Mouse (Mus musculus) neural tube, embryonic 15.5 days (tissue): ENCODE data around the gene Bves. TPM values are rescaled to one million over a fixed set of nuclear protein-coding genes. Genes with fewer than 3 reads are reported as not detected.
A peak's percentile ranks its signal among the peaks of the same experiment; 100 is the strongest.
"Not testable (repeated sequence)": the region's sequence is repeated elsewhere in the genome, so short reads cannot be mapped to it uniquely, and the experiment has no call there.

Experiments
- ATAC-seq: fragments of 200-750 bp; cut with Nextera tagmentation; 2 replicates; pipeline ENCODE4 v1.8.0; 2017; ENCODE audit warnings: mild to moderate bottlenecking, moderate TSS enrichment, moderate library complexity; ENCODE audit not compliant: low FRiP score
- H3K27ac ChIP-seq: fragments of 300-500 bp; sonication (generic); replicated peaks from 2 replicates; pipeline ENCODE4 v1.5.1; 2015; ENCODE audit warnings: mild to moderate bottlenecking, inconsistent platforms
- H3K27me3 ChIP-seq: fragments of 300-500 bp; sonication (generic); replicated peaks from 2 replicates; pipeline ENCODE4 v1.6.1; 2015; ENCODE audit warnings: inconsistent platforms
- H3K36me3 ChIP-seq: fragments of 300-500 bp; sonication (generic); 2 replicates; pipeline ENCODE4 v1.6.1; 2015; ENCODE audit warnings: inconsistent platforms
- H3K4me1 ChIP-seq: fragments of 300-500 bp; sonication (generic); 2 replicates; pipeline ENCODE4 v1.6.1; 2015; ENCODE audit warnings: inconsistent platforms
- H3K4me2 ChIP-seq: fragments of 300-500 bp; sonication (generic); 2 replicates; pipeline ENCODE4 v1.6.1; 2015; ENCODE audit warnings: inconsistent platforms, mild to moderate bottlenecking, moderate library complexity
- H3K4me3 ChIP-seq: fragments of 300-500 bp; sonication (generic); replicated peaks from 2 replicates; pipeline ENCODE4 v1.5.1; 2015; ENCODE audit warnings: mild to moderate bottlenecking, inconsistent platforms
- H3K9ac ChIP-seq: fragments of 300-500 bp; sonication (generic); replicated peaks from 2 replicates; pipeline ENCODE4 v1.6.1; 2015; ENCODE audit warnings: mild to moderate bottlenecking, inconsistent platforms
- H3K9me3 ChIP-seq: fragments of 300-500 bp; sonication (generic); replicated peaks from 2 replicates; pipeline ENCODE4 v1.6.1; 2016; ENCODE audit warnings: inconsistent platforms
- WGBS: fragments of 180-500 bp; shearing (Covaris S2); methylation state at CpG from one replicate; pipeline ENCODE4 v1.1.7; 2015; ENCODE audit warnings: mixed read lengths; 5-methylcytosine and 5-hydroxymethylcytosine counted together
- polyA plus RNA-seq: library from polyadenylated mRNA; unstranded; fragments of >200 nt; fragmentation: Nextera tagmentation; extraction: Ambion mirVana; gene quantifications from 2 replicates; pipeline ENCODE4 v1.2.1, GENCODE M21; 2015

Gene Bves
- 3.0 and 3.3 TPM in 2 replicates for polyA plus RNA-seq

GRCm38 (mm10) chr10:45335434-45336422 lies at the start of gene Bves:
Gene Bves (plus strand): TSS chr10:45335772.
- H3K9ac ChIP-seq: peak within 1 kb of the TSS; percentile 50
- peak within 1 kb of the TSS; percentile 68 for H3K4me3 ChIP-seq
- peak within 1 kb of the TSS; percentile 75 for H3K4me2 ChIP-seq
- peaks cover 7% of the 10 kb centered on the region; the same call in 1 of the 2 replicates for H3K4me1 ChIP-seq
- no peaks in the 10 kb centered on the region for H3K9me3 ChIP-seq
- ATAC-seq: peak; percentile 83
- no peaks in the 10 kb centered on the region for H3K36me3 ChIP-seq
- WGBS: under 1% methylated on average over 111 of the region's 116 CpGs
- H3K27me3 ChIP-seq: peaks cover 13% of the 10 kb centered on the region; the same call in 1 of the 2 replicates
- H3K27ac ChIP-seq: no peak within 1 kb of the TSS; the same call in 1 of the 2 replicates

- Histone ChIP-seq H3K4me2 (no peak overlapping the region), H3K27ac (no peak overlapping the region), H3K9ac (no peak overlapping the region), H3K27me3 (peaks cover 22% of the 10 kb centered on the region), H3K9me3 (no peaks in the 10 kb centered on the region), H3K4me1 (peaks cover 10% of the 10 kb centered on the region), H3K36me3 (no peaks in the 10 kb centered on the region), H3K4me3 (no peak overlapping the region)
- ATAC-seq: no peak
- 52% methylated on average over 7 of the region's 7 CpGs for WGBS
Measured at GRCm38 (mm10) chr10:45288351-45288750, 47.2 kb upstream of the Bves start.

- Histone ChIP-seq H3K4me3 (peak overlapping the region; percentile 59), H3K27me3 (peaks cover 22% of the 10 kb centered on the region), H3K9me3 (no peaks in the 10 kb centered on the region), H3K9ac (peak overlapping the region; percentile 57), H3K36me3 (no peaks in the 10 kb centered on the region), H3K4me2 (peak overlapping the region; percentile 99), H3K4me1 (peaks cover 10% of the 10 kb centered on the region), H3K27ac (no peak overlapping the region)
- 2% methylated on average over 71 of the region's 71 CpGs for WGBS
- ATAC-seq: peak; percentile 85
Measured at GRCm38 (mm10) chr10:45289218-45290105, 46.1 kb upstream of the Bves start.

- Histone ChIP-seq H3K4me1 (peaks cover 10% of the 10 kb centered on the region), H3K4me3 (no peak overlapping the region), H3K27me3 (peaks cover 22% of the 10 kb centered on the region), H3K4me2 (no peak overlapping the region), H3K36me3 (no peaks in the 10 kb centered on the region), H3K27ac (no peak overlapping the region), H3K9me3 (no peaks in the 10 kb centered on the region), H3K9ac (no peak overlapping the region)
- no peak for ATAC-seq
- 76% methylated on average over 5 of the region's 5 CpGs for WGBS
Measured at GRCm38 (mm10) chr10:45290618-45291017, 45.0 kb upstream of the Bves start.

DNA sequence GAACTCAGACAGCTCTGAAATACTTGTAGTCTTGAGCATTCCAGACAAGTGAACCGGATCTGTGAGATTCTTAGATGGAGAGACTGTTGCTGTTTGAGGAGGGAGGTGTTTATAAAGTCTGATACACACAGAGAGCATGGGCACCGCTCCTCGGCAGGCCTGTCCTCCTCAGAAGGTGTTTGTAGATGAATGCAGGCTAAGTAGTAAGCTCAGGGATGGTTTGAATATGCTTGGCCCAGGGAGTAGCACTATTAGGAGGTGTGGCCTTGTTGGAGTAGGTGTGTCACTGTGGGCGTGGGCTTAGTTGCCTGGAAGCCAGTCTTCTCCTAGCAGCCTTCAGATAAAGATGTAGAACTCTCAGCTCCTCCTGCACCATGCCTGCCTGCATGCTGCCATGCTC lies 43.4 kb upstream of the Bves start:
- not testable (repeated sequence) for ATAC-seq, H3K9me3 ChIP-seq, H3K4me2 ChIP-seq, H3K36me3 ChIP-seq, H3K27ac ChIP-seq, H3K4me3 ChIP-seq, H3K9ac ChIP-seq
- H3K27me3 ChIP-seq: peaks cover 16% of the 10 kb centered on the region
- peaks cover 10% of the 10 kb centered on the region for H3K4me1 ChIP-seq
- 79% methylated on average over 4 of the region's 4 CpGs for WGBS

DNA sequence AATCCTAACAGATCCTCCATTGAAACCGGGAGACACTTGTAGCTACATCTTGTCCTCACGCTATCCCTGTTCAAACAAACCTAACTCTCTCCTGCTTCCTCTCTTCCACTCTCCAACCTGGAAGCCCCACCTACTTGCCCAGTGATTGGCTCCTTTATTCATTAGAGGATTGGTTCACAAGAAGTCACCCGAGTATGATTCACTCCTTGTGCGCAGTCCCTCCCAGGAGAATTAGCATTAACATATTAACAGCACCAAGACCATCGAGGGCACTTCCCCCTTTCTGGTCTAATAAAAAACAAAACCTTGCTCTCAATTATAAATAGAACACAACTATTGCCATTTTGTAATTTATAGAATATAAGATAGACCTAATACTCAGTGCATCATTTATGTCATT lies 40.5 kb upstream of the Bves start:
- WGBS: 83% methylated on average over 5 of the region's 5 CpGs
- no peaks in the 10 kb centered on the region for H3K9me3 ChIP-seq
- no peak for ATAC-seq

DNA sequence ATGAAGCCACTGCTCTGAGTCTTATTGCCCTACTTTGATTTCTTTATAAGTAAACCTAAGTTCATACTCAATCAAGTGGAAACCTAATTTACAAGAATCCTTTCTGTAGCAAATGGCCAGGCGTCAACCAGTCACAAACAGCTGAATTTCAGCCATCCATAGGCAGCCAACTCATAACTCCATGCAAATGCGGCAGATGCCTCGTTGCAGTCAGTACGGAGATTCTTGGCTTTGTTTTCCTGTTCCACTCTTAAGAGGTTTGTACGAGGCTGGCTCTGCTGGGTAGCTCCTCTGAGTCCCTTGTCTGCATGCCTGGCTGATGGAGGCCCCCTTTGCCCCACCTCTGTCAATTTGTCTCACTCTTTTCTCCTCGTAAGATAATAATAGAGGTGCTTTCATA lies 37.1 kb upstream of the Bves start:
- ATAC-seq: no peak
- Histone ChIP-seq H3K4me3 (no peak overlapping the region), H3K4me1 (no peaks in the 10 kb centered on the region), H3K27me3 (no peaks in the 10 kb centered on the region), H3K36me3 (no peaks in the 10 kb centered on the region), H3K4me2 (no peak overlapping the region), H3K9me3 (no peaks in the 10 kb centered on the region), H3K9ac (no peak overlapping the region), H3K27ac (no peak overlapping the region)
- 50% methylated on average over 6 of the region's 6 CpGs for WGBS

More for the DNA sequence above, 40.5 kb upstream of the Bves start:
- H3K27me3 ChIP-seq: peaks cover 6% of the 10 kb centered on the region; the same call in 1 of the 2 replicates
- H3K4me3 ChIP-seq: no peak overlapping the region
- no peak overlapping the region for H3K9ac ChIP-seq
- no peaks in the 10 kb centered on the region for H3K36me3 ChIP-seq
- no peak overlapping the region for H3K4me2 ChIP-seq
- H3K4me1 ChIP-seq: no peaks in the 10 kb centered on the region
- no peak overlapping the region for H3K27ac ChIP-seq

- Histone ChIP-seq H3K27me3 (no peaks in the 10 kb centered on the region), H3K9me3 (no peaks in the 10 kb centered on the region), H3K27ac (no peak overlapping the region), H3K4me1 (0 out of 2 replicates have a peak, but pooled peaks cover 5% of the 10 kb centered on the region), H3K36me3 (no peaks in the 10 kb centered on the region), H3K9ac (no peak overlapping the region), H3K4me2 (no peak overlapping the region), H3K4me3 (no peak overlapping the region)
- no peak for ATAC-seq
- 87% methylated on average over 4 of the region's 4 CpGs for WGBS
Measured at GRCm38 (mm10) chr10:45299509-45299908, 36.1 kb upstream of the Bves start.

DNA sequence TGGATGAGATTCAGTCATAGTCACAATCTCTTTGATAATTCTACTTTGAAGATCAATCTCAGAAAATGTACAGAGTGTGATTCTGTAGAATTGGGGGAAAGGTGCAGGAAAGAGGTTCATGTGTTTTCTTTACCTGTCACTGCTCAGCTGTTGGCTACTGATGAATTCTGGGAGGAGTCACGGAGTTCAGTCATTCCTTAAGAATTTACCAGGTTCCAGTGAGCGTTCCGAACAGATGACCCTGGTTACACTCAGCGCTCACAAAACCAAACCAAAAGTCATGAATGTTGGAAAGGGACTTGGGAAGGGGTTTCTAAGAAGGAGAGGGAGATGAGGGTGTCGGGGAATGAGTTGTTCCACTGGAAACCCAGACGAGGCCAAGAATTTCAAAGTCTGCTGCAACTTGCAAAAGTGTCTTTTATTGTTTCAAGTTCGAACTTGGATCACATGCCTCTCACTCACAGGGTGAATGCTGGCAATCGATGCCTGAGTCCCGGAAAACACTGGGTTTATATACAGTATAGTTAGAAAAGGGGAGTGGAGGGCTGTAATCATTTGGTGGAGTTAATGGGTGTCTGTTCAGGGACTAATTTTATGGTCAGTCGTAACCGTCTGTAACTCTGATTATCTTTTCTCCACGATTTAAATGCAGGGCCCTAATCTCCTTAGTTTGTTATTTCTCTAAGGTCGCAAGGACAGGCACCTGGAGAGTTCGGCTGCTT lies 32.1 kb upstream of the Bves start:
- 36% methylated on average over 14 of the region's 14 CpGs for WGBS
- ATAC-seq: 0 out of 2 replicates have a peak, but pooled peaks have one; percentile 11
- no peak overlapping the region for H3K9ac ChIP-seq

GRCm38 (mm10) chr10:45305173-45305572 lies 30.4 kb upstream of the Bves start:
- 0 out of 2 replicates have a peak, but pooled peaks cover 5% of the 10 kb centered on the region for H3K4me1 ChIP-seq
- no peak overlapping the region for H3K9ac ChIP-seq
- WGBS: 80% methylated on average over 5 of the region's 5 CpGs
- no peak overlapping the region for H3K4me3 ChIP-seq
- no peaks in the 10 kb centered on the region for H3K27me3 ChIP-seq
- no peak for ATAC-seq
- H3K36me3 ChIP-seq: no peaks in the 10 kb centered on the region
- no peak overlapping the region for H3K27ac ChIP-seq
- no peaks in the 10 kb centered on the region for H3K9me3 ChIP-seq
- H3K4me2 ChIP-seq: no peak overlapping the region

More for the DNA sequence above, 32.1 kb upstream of the Bves start:
- Histone ChIP-seq H3K27ac (no peak overlapping the region), H3K4me1 (0 out of 2 replicates have a peak, but pooled peaks cover 5% of the 10 kb centered on the region), H3K9me3 (no peaks in the 10 kb centered on the region), H3K36me3 (no peaks in the 10 kb centered on the region), H3K4me2 (no peak overlapping the region), H3K4me3 (no peak overlapping the region), H3K27me3 (no peaks in the 10 kb centered on the region)

GRCm38 (mm10) chr10:45311129-45311528 lies 24.4 kb upstream of the Bves start:
- WGBS: 54% methylated on average over 5 of the region's 5 CpGs
- no peak; the same call in 1 of the 2 replicates for ATAC-seq
- no peak overlapping the region for H3K9ac ChIP-seq
- 0 out of 2 replicates have a peak, but pooled peaks cover 4% of the 10 kb centered on the region for H3K4me1 ChIP-seq
- H3K27ac ChIP-seq: no peak overlapping the region
- no peaks in the 10 kb centered on the region for H3K9me3 ChIP-seq
- H3K27me3 ChIP-seq: no peaks in the 10 kb centered on the region
- H3K4me2 ChIP-seq: no peak overlapping the region
- no peak overlapping the region for H3K4me3 ChIP-seq
- no peaks in the 10 kb centered on the region for H3K36me3 ChIP-seq
